Mouse (Mus musculus): ENCODE data around the gene Kctd19.

Kctd19 gene

DNA sequence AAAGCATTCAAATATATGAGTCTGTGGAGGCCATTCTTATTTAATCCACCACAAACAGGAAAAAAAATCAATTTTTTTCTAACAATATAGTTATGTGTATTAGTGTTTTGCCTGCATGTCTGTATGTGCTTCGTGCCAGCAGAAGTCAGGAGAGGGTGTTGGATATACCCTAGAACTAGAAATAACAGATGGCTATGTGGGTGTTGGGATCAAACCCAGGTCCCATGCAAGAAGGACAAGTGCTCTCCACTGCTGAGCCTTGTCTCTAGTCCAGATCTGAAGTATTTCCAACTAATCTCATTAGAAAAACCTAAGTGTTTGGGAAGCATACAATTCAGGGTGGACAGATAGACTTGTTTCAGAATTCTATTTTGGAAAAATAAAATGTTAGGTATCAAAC is 8.7 kb upstream of the Kctd19 start:
- DNase-seq (ENCODE audit: low spot score) = no peak

DNA sequence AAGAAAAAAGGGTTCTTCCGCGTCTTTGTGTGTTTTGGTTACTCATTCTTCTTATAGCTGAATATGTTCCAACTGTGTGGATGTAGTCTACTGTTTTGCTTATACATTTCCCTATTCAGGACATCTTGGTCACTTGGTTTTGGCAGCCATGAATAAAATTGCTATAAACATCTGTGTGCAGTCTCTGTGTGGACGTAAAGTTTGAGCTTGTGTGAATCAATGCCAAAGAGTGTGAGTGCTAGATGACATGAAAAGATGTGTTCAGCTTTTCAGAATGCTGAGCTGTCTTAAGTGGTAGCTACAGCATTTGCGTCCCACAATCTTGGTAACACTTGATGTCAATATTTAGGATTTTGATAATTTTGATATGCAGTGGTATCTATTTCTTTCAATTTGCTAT is 6.5 kb upstream of the Kctd19 start:
- no peak for DNase-seq (ENCODE audit: low spot score)

DNA sequence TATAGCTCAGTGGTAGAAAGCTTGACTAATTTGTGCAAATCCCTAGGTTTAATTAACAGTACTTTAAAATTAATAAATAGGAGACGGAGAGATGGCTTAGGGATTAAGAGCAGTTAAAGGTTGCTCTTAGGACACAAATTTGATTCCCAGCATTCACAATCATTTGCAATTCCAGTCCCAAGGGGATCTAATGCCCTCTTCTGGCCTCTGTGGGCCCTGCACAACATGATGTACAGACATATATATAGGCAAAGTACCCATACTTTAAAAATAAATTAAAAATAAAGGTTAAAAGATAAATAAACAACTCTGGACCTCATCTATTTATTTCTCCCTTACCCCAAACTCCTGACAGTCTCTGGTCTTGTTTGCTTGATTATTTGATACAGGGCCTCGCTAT is 5.7 kb upstream of the Kctd19 start:
- no peak for DNase-seq (ENCODE audit: low spot score)

DNA sequence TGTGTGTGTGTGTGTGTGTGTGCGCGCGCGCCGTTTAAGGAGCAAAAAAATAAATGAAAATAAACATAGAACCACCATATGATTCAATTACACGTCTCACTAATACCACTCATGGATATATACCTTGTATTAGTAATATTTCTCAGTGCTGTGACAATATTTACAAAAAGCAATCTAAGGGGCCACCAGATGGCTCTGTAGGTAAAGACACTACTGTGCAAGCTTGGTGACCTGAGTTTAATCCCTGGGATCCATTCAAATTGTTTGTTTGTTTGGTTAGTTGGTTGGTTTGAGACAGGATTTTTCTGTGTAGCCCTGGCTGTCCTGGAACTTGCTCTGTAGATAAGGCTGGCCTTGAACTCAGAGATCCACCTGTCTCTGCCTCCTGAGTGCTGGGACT is 3.4 kb downstream of the Kctd19 start:
- no peak for DNase-seq (ENCODE audit: low spot score)

DNA sequence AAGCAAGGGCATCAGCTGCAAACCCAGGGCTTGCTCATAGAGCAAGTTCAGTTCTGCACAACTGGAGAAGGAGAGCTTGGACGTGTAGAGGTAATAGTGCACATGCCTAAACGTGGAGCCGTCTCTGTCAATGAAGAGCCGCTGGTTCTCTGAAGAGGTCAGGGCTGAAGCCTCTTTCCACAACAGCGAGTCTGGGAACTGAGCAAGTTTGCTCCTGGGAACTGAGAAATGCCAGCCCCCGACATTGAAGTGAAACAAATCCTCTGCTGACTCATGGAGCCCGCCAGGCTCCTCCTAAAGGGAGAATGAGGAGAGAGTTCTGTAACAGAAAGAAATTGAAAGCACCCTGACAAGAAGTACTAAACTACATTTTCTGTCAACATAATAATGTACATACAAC is 5.0 kb downstream of the Kctd19 start:
- DNase-seq (ENCODE audit: low spot score) = no peak

DNA sequence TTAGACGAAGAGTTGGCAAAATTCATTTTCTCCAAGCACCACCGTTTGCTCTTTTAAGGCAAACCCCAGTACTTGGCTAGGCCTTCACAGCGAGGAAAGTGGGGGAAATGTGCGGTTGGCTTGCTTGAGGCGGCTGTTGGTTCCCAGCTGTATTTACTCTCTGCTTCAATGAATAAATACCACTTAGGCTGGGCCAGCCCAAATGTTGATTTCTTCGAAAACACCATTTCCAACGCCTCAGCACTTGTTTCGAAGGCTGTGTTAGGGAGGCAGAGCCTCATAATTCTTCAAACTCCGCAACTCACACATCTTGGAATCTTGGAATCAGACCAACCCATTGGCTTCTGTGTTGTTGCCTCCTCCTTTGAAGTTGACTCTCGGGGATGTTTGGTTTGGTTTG is 6.9 kb downstream of the Kctd19 start:
- peak; percentile 23 for DNase-seq (ENCODE audit: low spot score)

DNA sequence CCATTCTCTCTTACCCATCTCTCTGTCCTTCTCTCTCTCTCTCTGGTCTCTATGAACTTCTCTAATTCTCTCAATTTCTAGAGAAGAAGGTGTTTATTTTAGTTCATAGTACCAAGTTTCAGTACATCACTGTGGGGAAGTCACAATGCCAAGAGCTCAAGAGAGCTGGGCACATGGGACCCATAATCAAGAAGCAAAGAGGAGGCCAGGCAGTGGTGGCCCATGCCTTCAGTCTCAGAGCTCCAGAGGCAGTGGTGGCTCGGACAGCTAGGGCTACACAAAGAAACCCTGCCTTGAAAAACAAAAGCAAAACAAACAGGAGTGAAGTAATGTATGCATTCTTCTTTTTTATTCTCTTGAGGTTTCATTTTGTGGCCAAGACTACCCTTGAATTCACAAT is 8.8 kb downstream of the Kctd19 start:
- DNase-seq (ENCODE audit: low spot score) = no peak

DNA sequence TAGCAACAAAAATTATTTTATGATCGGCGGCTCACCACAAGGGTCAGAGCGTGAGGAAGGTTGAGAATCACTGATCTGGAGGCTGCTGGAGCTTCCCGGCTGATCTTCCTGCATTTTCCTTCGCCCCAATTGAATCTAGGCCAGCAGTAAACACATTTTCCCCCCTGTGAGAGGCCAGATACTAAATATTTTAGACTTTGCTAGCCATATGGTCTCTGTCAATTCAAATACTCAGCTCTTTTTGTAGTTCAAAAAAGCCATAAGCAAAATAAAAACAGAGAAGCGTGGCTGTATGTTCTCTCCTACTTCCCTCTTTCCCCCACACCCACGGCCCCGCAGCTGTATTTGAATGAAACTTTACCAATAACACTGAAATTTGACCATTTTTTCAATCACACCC is 9.8 kb downstream of the Kctd19 start:
- DNase-seq (ENCODE audit: low spot score) = no peak

DNA sequence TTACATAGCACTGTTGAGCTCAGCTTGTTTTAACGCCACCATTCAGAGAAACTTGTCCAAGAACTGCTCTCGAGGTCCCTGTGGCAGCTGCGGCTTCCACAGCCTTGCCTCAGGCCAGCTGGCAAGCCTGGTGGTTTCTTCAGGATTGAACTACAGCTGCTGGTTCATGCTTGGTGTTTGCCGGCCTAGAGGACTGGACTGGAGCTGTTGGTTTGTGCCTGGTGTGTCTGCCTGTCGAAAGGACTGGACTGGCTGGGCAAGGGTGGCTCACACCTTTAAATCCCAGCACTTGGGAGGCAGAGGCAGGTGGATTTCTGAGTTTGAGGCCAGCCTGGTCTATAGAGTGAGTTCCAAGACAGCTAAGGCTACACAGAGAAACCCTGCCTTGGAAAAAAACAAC is 13.3 kb downstream of the Kctd19 start:
- DNase-seq (ENCODE audit: low spot score) = no peak

DNA sequence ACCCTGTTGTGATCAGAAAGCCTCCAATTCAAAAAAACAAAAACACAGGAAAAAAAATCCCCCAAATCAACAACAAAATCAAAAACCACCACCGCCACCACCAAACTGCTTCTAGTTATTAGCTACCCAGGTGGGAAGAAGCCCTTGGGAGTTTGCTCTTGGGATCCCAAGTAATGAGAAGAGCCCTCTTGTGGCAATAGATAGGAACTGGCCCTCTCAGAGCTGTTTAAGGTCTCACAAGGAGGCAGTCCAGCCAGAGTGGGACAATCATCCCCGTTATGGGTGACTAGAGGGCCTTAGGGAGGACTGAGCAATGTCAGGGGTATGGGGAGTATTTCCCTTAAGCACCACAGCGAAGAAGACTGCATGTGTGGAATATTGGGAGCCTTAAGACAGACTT is 15.6 kb downstream of the Kctd19 start:
- DNase-seq (ENCODE audit: low spot score) = peak; percentile 79

DNA sequence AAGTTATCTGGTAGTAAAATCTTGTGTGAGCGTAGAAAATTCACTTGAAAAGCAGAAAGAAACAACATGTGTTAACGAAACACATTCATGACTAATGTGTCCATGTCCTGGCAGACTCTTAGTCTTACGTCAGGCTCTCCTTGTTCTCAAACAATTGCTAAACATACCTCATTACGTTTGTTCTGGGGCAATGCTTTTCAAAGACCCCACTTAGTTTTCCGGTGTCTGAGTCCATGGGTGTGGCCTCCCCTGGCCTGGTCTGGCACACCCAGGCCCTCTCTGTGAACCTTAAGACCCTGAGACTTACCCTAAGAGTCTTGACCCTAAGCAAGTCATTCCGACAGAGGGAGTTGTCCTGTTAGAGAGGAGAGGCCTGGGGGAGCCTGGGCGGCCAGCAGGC is 19.4 kb downstream of the Kctd19 start:
- peak; percentile 65 for DNase-seq (ENCODE audit: low spot score)

DNA sequence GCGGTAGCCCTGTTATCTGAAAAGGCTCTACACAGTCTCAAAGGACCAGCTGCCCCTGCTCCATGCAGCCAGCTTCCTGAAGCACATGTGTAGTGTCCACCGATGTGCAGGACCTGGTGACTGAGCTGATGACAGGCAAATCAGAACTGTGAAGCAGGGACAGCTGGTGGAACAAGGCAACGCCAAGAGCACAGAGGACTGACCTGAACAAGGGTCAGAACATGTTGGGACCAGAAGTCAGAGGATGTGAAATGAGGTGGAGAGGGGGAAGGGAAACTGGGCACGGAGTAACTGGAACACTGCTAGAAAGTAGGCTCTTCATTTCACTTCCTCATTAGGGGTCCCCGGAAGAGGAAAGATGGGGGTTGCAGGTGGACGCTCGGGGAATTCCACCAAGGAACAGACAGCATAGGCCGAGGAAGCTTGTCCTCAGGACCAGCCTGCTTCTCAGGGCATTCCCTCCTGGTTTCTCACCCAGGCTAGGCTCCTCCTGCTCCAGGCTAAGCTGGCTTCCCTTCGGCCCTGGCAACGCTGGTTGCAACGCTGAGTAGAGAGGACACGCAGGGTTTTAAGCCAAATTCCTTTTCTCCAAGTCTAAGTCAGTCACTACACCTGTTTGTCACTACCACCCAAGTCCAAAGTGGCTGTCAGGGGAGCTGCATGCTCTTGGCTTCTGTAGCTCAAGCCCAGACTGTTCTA is 20.1 kb downstream of the Kctd19 start:
- DNase-seq (ENCODE audit: low spot score) = peak; percentile 30

DNA sequence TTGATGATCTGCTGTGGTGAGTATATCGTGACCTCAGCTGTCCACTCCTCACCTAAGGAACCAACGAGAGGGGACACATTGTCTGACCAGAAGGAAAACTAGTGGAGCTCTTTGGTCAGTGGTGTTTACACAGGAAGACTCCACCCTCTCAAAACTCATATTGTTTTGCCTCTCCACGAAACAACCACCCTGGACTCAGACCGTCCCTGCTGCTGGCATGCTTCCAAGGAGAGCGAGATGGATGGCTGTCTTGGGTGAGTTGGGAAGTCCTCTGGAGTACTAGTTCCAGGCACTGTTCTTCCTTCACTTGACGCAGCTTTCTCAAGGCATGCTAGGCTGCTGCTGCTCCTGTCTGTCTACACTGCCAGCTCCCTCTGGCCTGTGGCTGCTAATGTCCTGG is 24.2 kb downstream of the Kctd19 start:
- peak; percentile 48 for DNase-seq (ENCODE audit: low spot score)

DNA sequence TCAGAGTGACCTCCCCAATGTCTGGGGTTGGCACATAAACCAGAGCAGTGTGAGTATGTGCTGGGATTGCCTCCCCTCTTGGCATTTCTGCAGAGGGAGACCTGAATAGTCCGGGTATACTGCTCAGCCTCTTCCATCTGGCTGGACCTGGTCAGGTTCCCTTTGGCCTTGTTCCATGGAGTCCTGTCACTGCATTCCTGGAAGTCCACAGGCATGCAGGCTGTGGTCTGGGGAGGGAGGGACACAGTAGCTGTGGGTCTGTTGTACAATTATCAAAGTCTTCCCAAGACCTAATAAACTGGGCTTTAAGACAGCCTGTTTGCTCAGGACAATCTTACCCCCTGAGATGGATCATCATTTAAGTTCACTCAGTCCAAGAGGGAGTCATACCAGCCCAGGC is 26.2 kb downstream of the Kctd19 start:
- peak; percentile 52 for DNase-seq (ENCODE audit: low spot score)

DNA sequence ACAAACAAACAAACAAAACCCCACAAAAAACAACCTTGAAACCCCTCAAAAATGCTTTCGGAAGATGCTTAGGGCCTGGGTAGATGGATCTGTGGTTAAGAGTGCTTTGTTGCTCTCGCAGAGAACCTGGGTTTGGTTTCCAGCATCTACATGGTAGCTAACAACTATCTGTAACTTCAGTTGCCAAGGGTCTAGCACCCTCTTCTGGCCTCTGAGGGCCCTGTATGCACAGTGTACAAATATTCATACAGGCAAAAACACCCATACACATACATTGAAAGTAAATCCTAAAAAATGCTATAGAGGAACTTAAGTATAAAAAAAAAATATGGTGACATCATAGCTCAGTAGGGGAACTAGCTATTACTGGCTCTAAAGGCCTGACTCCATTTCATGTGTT is 29.2 kb downstream of the Kctd19 start:
- no peak for DNase-seq (ENCODE audit: low spot score)

DNA sequence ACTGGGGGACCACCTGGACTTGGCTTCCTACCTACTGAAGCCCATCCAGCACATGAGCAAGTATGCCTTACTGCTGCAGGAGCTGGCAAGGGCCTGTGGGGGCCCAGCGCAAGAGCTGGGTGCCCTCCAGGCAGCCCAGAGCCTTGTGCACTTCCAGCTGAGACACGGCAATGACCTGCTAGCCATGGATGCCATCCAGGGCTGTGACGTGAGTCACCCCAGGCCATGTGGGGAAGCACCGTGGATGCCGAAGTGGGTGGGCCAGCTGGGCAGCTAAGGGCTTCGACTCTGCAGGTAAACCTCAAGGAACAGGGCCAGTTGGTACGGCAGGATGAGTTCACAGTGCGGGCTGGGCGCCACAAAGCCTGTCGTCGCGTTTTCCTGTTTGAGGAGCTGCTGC is 33.0 kb downstream of the Kctd19 start:
- DNase-seq (ENCODE audit: low spot score) = no peak

DNA sequence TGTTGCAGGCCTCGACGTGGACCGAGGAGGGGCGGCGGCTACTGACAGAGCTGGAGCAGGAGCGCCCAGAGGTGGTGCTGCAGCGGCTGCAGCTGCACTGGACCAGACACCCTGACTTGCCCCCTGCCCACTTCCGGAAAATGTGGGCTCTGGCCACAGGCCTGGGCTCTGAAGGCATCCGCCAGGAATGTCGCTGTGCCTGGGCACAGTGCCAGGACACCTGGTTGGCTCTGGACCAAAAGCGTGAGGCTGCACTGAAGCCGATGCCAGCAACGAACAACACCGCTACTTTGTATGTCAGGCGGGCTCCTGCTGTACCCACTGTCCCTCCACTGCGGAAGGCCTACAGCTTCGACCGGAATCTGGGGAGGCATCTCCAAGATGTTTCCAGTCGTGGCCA is 34.6 kb downstream of the Kctd19 start:
- peak; percentile 63 for DNase-seq (ENCODE audit: low spot score)

DNA sequence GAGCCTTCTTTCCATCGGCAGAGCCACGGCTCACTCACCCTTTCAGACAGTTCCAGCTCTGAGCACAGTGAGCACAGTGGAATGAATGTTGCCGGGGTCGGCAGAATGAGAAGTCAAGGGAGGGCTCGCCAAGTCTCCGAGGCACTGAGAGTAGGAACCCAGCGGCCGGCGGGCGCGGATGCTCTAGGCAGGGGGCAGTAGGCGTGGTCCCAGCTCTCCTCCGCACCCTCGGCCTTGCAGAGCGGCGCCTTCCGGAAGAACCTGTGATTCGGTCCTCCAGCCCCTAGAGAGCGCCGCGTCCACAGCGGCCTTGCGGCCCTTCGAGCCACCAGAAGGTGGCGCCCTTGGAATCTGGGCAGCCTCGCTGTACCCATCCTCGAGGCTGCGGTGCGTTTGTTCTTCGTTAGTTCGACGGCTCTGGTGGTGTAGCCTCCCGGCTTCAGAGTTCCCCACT is 38.8 kb downstream of the Kctd19 start:
- DNase-seq (ENCODE audit: low spot score) = peak; percentile 24

DNA sequence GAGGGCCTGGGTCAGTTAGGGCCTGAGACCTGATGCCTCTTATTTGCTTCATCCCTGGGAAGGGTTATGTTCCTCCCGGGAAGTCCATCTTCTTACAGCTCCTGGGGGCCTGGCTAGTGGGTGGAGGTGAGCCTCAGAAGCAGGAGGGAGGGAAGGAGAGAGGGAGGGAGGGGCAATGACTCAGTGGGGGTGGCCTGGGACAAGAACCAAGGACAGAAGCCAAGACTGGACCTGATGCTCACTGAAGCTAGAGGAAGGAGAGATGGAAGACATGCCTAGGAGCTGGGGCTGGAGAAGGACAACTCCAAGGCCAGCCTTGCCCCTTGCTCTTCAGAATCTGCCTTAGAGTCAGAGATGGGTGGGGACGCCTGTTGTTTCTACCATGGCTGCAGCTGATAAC is 40.3 kb downstream of the Kctd19 start, which contains the start of gene Plekhg4:
Plekhg4 (plus strand) TSS at position 243 of the 400 bp plus-strand sequence.
- DNase-seq (ENCODE audit: low spot score) = no peak

DNA sequence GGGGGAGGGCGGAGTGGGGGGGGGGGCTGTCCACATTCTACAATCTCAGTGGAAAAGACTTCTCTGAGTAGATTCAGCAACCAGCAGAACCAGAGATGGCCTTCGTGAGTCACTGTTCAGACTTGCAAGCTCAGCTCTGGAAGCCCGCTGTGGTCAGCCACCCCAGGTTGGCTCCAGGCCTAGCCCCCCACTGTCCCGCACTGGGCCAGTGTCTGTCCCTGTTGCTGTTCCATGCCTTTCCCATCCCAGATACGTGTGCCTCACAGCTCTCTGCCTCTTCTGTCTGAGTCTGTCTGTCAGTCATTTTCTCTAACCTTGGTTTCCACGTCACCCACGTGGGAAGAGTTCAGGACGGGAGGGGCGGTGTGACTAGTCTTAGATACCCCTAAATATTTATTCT is 40.8 kb downstream of the Kctd19 start:
- no peak for DNase-seq (ENCODE audit: low spot score)

DNA sequence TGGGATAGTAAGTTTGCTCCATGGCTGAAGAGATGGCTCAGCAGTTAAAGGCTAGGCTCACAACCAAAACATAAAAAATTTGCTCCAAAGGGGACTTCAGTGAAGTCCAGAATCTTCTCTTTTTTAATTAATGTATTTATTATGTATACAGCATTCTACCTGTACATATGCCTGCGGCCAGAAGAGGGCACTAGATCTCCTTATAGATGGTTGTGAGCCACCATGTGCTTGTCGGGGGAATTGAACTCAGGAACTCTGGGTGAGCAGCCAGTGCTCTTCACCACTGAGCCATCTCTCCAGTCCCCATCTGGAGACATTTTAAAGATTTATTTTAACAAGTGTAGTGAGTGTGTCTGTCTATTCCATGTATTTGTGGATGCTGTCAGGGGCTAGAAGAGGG is 46.2 kb downstream of the Kctd19 start:
- no peak for DNase-seq (ENCODE audit: low spot score)

DNA sequence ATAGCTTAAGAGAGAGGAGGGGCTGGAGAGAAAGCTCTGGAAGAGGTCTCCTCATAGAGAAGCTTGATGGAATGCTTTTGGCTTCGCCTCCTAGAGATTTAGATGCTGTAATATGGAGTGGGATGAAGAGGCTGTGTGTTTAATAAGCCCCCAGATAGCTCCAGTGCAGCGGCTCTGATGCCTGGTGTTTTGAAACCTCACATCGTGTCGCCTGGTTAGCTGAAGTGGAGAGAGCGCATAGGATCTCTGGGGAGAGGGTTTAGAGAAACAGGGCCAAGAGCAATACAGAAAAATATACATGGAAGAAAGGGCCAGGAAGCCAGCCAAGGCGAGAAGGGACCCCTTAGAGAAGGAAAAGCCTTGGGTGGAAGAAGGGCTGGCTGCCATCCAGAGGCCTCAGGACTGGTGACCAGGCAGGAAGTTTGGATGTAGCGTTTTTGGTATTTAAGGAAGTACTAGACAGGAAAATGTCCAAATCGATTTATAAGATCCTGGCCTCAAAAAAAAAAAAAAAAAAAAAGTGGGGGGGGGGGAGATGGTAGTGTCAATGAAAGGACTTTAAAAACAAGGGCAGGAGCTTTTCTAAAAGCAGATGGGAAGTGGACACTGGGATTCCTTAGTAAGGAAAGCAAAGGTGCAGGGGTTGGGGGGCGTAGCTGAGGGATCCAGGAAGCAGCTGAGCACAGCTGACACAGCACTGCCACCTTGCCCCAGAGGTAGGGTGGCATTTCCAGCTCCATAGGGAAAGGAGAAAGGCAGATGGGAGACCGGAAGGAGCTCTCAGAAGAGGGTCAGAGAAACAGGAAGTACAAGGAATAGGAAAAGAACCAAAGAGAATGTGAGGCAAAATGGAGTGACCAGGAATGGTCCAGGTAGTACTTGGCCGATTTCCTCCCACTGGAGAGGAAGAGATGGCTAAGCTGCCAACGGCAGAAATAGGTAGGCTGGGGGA is 51.3 kb downstream of the Kctd19 start:
- no peak for DNase-seq (ENCODE audit: low spot score)

DNA sequence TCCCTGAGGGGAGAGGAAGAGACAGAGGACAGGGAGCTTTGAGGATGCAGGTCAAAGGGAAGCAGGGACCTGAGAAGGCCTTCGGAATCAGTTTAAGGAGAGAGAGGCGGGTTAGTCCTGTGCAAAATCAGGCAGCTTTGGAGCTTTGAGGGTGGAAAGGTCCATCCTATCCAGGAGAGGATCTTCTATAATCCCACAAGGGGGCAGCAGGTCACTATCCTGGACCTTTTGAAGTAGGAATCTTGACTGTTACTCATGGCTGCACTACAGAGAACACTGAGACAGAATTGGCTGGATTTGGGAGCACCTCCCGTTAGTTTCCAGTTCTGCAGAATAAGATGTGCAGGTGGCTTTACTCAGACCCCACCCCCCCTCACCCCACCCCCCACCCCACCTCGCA is 53.7 kb downstream of the Kctd19 start:
- DNase-seq (ENCODE audit: low spot score) = no peak

Measured in lung, postnatal 25 days (tissue).